Mouse (Mus musculus): ENCODE data around the gene Bicc1. TPM values are rescaled to one million over a fixed set of nuclear protein-coding genes. Genes with fewer than 3 reads are reported as not detected.
"Not testable (repeated sequence)": the region's sequence is repeated elsewhere in the genome, so short reads cannot be mapped to it uniquely, and the experiment has no call there.

Bicc1 gene
- polyA plus RNA-seq, 1 experiment from 2014 or later: 4.3 TPM

- Histone ChIP-seq H3K27me3 (ENCODE audit: control insufficient read depth, insufficient read depth, low read depth, low read length) (no peaks in the 10 kb centered on the region), H3K4me1 (ENCODE audit: control insufficient read depth, insufficient read depth, low read length) (peaks cover 4% of the 10 kb centered on the region; the same call in 1 of the 2 replicates), H3K9me3 (replicated peaks; ENCODE audit: control insufficient read depth, low read length, poor library complexity, severe bottlenecking) (no peaks in the 10 kb centered on the region), H3K9ac (ENCODE audit: low read depth, low read length) (no peak overlapping the region), H3K4me3 (ENCODE audit: low read depth, low read length) (no peak overlapping the region), H3K27ac (ENCODE audit: low read length) (no peak overlapping the region), H3K4me2 (ENCODE audit: low read length) (no peak overlapping the region), H3K36me3 (ENCODE audit: control insufficient read depth, insufficient read depth, low read length) (no peaks in the 10 kb centered on the region)
- ATAC-seq: no peak
- WGBS: 83% methylated on average over 13 of the region's 13 CpGs
These were observed 190.4 kb downstream of the Bicc1 start for GRCm38 (mm10) chr10:70968848-70969683.

DNA sequence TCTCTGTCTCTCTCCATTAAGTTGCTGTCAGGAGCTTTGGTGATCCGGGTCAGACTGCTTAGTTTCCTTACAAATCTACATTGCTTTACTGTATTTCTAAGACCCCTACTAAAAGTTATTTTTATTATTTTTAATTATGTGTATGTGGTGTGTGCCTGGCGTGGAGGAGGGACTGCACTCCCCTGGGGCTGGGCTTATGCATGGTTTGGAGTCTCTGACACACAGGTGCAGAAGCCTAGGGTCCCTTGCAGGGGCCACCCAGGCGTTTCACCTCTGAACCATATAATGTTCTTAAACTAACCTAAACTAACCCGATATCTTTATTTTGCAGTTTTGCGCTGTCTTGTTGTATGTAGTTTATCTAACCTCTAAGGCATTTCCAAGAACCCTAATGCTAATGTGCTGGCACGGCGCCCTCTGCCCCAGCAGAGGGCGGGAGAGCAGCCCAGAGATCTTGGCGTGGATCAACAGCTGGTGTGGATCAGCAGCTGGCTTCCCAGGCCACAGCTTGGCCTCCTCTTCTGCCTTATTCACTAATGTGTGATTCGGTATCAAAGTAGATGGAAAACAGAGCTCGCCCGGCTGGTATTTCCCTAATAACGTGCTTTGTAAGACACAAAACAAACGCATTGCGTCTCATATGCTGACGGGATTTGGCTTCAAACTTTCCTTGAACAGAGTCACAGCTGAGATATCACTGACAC lies 192.7 kb downstream of the Bicc1 start:
- H3K27ac ChIP-seq (ENCODE audit: low read length): no peak overlapping the region
- H3K4me1 ChIP-seq (ENCODE audit: control insufficient read depth, insufficient read depth, low read length): peaks cover 4% of the 10 kb centered on the region; the same call in 1 of the 2 replicates
- H3K4me2 ChIP-seq (ENCODE audit: low read length): no peak overlapping the region
- no peak overlapping the region for H3K4me3 ChIP-seq (ENCODE audit: low read depth, low read length)
- H3K27me3 ChIP-seq (ENCODE audit: control insufficient read depth, insufficient read depth, low read depth, low read length): no peaks in the 10 kb centered on the region
- no peak overlapping the region for H3K9ac ChIP-seq (ENCODE audit: low read depth, low read length)
- 73% methylated on average over 16 of the region's 16 CpGs for WGBS
- ATAC-seq: no peak
- H3K9me3 ChIP-seq (replicated peaks; ENCODE audit: control insufficient read depth, low read length, poor library complexity, severe bottlenecking): no peaks in the 10 kb centered on the region
- H3K36me3 ChIP-seq (ENCODE audit: control insufficient read depth, insufficient read depth, low read length): no peaks in the 10 kb centered on the region

- no peak for ATAC-seq
- H3K36me3 ChIP-seq (ENCODE audit: control insufficient read depth, insufficient read depth, low read length): no peaks in the 10 kb centered on the region
These were observed 194.8 kb downstream of the Bicc1 start for GRCm38 (mm10) chr10:70964706-70965105.

DNA sequence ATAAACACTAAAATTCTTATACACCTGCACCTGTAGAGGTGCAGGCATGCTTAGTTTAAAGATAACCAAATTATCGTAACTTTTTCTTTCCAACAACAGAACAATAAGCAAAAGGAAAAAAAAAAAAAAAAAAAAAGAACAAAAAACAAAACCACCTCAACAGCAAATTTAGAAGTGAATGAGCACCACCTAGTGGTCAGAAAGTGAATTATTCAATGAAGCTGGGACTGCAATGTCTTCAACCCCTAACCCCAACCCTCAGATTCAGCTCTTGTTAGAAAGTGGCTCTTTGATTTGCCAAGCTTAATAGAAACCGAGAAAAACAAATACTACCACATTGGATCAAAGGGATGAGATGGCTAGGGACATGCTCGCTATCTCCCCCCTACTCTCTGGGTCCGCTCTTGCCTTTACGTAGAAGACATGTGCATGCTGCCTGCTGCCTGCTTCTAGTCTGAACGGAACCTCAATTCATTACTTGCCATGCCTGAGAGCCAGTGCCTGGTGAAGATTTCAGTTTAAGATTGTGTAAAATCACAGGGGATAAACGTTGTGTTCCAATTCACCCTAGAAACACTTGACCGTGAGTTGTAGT lies 195.8 kb downstream of the Bicc1 start:
- 52% methylated on average over 8 of the region's 8 CpGs for WGBS

More at GRCm38 (mm10) chr10:70964706-70965105, 194.8 kb downstream of the Bicc1 start:
- Histone ChIP-seq H3K9ac (ENCODE audit: low read depth, low read length) (no peak overlapping the region), H3K27me3 (ENCODE audit: control insufficient read depth, insufficient read depth, low read depth, low read length) (no peaks in the 10 kb centered on the region), H3K27ac (ENCODE audit: low read length) (no peak overlapping the region), H3K9me3 (replicated peaks; ENCODE audit: control insufficient read depth, low read length, poor library complexity, severe bottlenecking) (no peaks in the 10 kb centered on the region), H3K4me1 (ENCODE audit: control insufficient read depth, insufficient read depth, low read length) (peaks cover 1% of the 10 kb centered on the region; the same call in 1 of the 2 replicates), H3K4me3 (ENCODE audit: low read depth, low read length) (no peak overlapping the region), H3K4me2 (ENCODE audit: low read length) (no peak overlapping the region)
- WGBS: 40% methylated on average over 8 of the region's 8 CpGs

DNA sequence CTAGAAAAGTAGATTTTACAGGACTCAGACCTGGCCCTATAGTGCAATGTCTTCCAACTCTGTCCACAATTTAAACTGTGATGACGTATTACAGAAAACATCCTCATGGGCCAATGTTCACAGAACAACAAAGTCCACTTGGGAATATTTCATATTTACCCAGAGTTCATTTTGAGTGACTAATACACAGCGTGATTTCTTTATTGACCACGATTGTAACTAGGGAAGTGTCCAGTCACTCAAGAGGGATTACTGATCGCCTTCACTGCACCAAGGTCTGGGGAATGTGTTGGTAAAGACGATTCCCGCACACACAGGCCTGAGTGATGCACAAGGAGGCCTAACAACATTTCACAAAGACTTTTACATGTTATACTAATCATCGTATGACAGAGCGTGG lies 197.9 kb downstream of the Bicc1 start:
- 84% methylated on average over 8 of the region's 8 CpGs for WGBS
- H3K9ac ChIP-seq (ENCODE audit: low read depth, low read length): no peak overlapping the region
- H3K36me3 ChIP-seq (ENCODE audit: control insufficient read depth, insufficient read depth, low read length): no peaks in the 10 kb centered on the region
- H3K27ac ChIP-seq (ENCODE audit: low read length): no peak overlapping the region
- H3K9me3 ChIP-seq (replicated peaks; ENCODE audit: control insufficient read depth, low read length, poor library complexity, severe bottlenecking): no peaks in the 10 kb centered on the region
- no peak overlapping the region for H3K4me3 ChIP-seq (ENCODE audit: low read depth, low read length)
- H3K4me1 ChIP-seq (ENCODE audit: control insufficient read depth, insufficient read depth, low read length): no peaks in the 10 kb centered on the region
- ATAC-seq: no peak
- no peak overlapping the region for H3K4me2 ChIP-seq (ENCODE audit: low read length)
- no peaks in the 10 kb centered on the region for H3K27me3 ChIP-seq (ENCODE audit: control insufficient read depth, insufficient read depth, low read depth, low read length)

More for the DNA sequence above, 195.8 kb downstream of the Bicc1 start:
- no peaks in the 10 kb centered on the region for H3K36me3 ChIP-seq (ENCODE audit: control insufficient read depth, insufficient read depth, low read length)
- peak; percentile 63 for ATAC-seq
- no peak overlapping the region for H3K9ac ChIP-seq (ENCODE audit: low read depth, low read length)
- H3K9me3 ChIP-seq (replicated peaks; ENCODE audit: control insufficient read depth, low read length, poor library complexity, severe bottlenecking): no peaks in the 10 kb centered on the region
- H3K27me3 ChIP-seq (ENCODE audit: control insufficient read depth, insufficient read depth, low read depth, low read length): no peaks in the 10 kb centered on the region
- H3K4me1 ChIP-seq (ENCODE audit: control insufficient read depth, insufficient read depth, low read length): no peaks in the 10 kb centered on the region
- no peak overlapping the region for H3K27ac ChIP-seq (ENCODE audit: low read length)
- H3K4me3 ChIP-seq (ENCODE audit: low read depth, low read length): no peak overlapping the region
- H3K4me2 ChIP-seq (ENCODE audit: low read length): no peak overlapping the region

- WGBS: 94% methylated on average over 6 of the region's 6 CpGs
- not testable (repeated sequence) for H3K4me1 ChIP-seq (ENCODE audit: control insufficient read depth, insufficient read depth, low read length); H3K36me3 ChIP-seq (ENCODE audit: control insufficient read depth, insufficient read depth, low read length); H3K4me2 ChIP-seq (ENCODE audit: low read length); H3K27me3 ChIP-seq (ENCODE audit: control insufficient read depth, insufficient read depth, low read depth, low read length); H3K4me3 ChIP-seq (ENCODE audit: low read depth, low read length); H3K9ac ChIP-seq (ENCODE audit: low read depth, low read length); H3K9me3 ChIP-seq (replicated peaks; ENCODE audit: control insufficient read depth, low read length, poor library complexity, severe bottlenecking); H3K27ac ChIP-seq (ENCODE audit: low read length); ATAC-seq
These were observed 199.1 kb downstream of the Bicc1 start for GRCm38 (mm10) chr10:70960396-70960795.

- peak; percentile 15; the same call in 1 of the 2 replicates for ATAC-seq
- Histone ChIP-seq H3K27ac (ENCODE audit: low read length) (peak overlapping the region; percentile 87), H3K9me3 (replicated peaks; ENCODE audit: control insufficient read depth, low read length, poor library complexity, severe bottlenecking) (no peaks in the 10 kb centered on the region), H3K4me1 (ENCODE audit: control insufficient read depth, insufficient read depth, low read length) (peaks cover 31% of the 10 kb centered on the region), H3K27me3 (ENCODE audit: control insufficient read depth, insufficient read depth, low read depth, low read length) (no peaks in the 10 kb centered on the region), H3K9ac (ENCODE audit: low read depth, low read length) (no peak overlapping the region; the same call in 1 of the 2 replicates), H3K4me2 (ENCODE audit: low read length) (peak overlapping the region; percentile 49), H3K4me3 (ENCODE audit: low read depth, low read length) (no peak overlapping the region), H3K36me3 (ENCODE audit: control insufficient read depth, insufficient read depth, low read length) (no peaks in the 10 kb centered on the region)
- WGBS: 59% methylated on average over 5 of the region's 5 CpGs
These were observed 206.7 kb downstream of the Bicc1 start for GRCm38 (mm10) chr10:70952770-70953147.

DNA sequence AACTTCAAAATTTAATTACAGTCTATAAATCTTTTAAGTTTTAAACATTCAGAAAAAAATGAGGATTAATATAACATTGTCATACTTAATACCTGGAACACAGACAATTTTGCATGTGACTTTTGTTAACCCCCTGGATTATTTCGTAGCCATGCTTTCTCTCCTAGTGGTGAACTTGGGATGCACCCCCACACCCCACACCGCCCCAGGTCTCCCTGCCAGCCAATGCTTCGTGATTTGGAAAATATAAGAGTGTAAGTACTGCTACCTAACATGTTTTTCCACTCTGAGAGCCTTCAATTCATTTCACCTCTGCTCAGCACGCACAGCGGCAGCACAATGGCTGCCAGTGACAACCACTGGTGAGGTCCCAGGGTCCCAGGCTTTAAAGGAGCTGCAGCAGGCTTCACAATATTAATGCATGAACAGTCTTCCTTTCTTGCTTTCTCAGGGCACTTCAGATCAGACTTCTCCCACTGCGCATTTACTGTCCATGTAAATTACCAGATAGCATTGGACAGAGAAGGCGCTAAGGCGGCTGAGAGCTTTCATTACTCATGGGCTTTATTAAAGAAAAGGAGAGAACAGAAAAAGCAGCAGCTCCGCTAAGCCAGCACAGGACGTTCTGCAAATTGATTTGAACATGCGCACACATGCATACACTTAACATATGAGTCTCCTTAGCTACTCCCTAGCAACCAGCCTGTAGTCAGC lies 207.3 kb downstream of the Bicc1 start:
- Histone ChIP-seq H3K27me3 (ENCODE audit: control insufficient read depth, insufficient read depth, low read depth, low read length) (no peaks in the 10 kb centered on the region), H3K27ac (ENCODE audit: low read length) (peak overlapping the region; percentile 87), H3K4me1 (ENCODE audit: control insufficient read depth, insufficient read depth, low read length) (peaks cover 31% of the 10 kb centered on the region), H3K4me3 (ENCODE audit: low read depth, low read length) (peak overlapping the region; percentile 21), H3K9ac (ENCODE audit: low read depth, low read length) (peak overlapping the region; percentile 52; the same call in 1 of the 2 replicates), H3K4me2 (ENCODE audit: low read length) (peak overlapping the region; percentile 49), H3K36me3 (ENCODE audit: control insufficient read depth, insufficient read depth, low read length) (no peaks in the 10 kb centered on the region), H3K9me3 (replicated peaks; ENCODE audit: control insufficient read depth, low read length, poor library complexity, severe bottlenecking) (no peaks in the 10 kb centered on the region)
- WGBS: 17% methylated on average over 11 of the region's 11 CpGs
- ATAC-seq: peak; percentile 82

Measured in midbrain, embryonic 16.5 days (tissue).